Mouse (Mus musculus) lung, adult 2 months (tissue): ENCODE measurements around the gene Myl6. TPM values are rescaled to one million over a fixed set of nuclear protein-coding genes. Genes with fewer than 3 reads are reported as not detected.

Experiments
- DNase-seq: peaks from one replicate; pipeline ENCODE4 v3.0.0; 2022
- H3K4me1 ChIP-seq: fragments of 200-500 bp; 2 replicates; pipeline ENCODE4 v1.6.1; 2011; ENCODE audit warnings: low read length; ENCODE audit not compliant: control insufficient read depth, insufficient read depth
- H3K4me3 ChIP-seq: fragments of 200-500 bp; replicated peaks from 2 replicates; pipeline ENCODE3; 2011; ENCODE audit warnings: low read depth, mild to moderate bottlenecking, control low read depth, low read length; ENCODE audit errors: extremely low read depth
- CTCF ChIP-seq: fragments of 200-500 bp; IDR thresholded peaks from 2 replicates; pipeline ENCODE4 v1.5.1; 2011; ENCODE audit warnings: mild to moderate bottlenecking, low read length, control low read depth; ENCODE audit not compliant: insufficient read depth
- POLR2A ChIP-seq: fragments of 200-500 bp; IDR thresholded peaks from 2 replicates; pipeline ENCODE4 v1.6.1; 2011; ENCODE audit warnings: low read depth, mild to moderate bottlenecking, control low read depth, low read length, borderline replicate concordance; ENCODE audit errors: extremely low read depth
- WGBS: fragments of 180-500 bp; shearing (Covaris S2); methylation state at CpG from one replicate; pipeline ENCODE4 v1.1.7; 2018; 5-methylcytosine and 5-hydroxymethylcytosine counted together
- polyA plus RNA-seq: library from polyadenylated mRNA; depleted of rRNA; stranded (reverse); fragments of >200 nt; gene quantifications from 2 replicates; pipeline ENCODE4 v1.2.3, GENCODE M21; 2012; rRNA removed

Gene Myl6
- 771 and 1,159 TPM in 2 replicates for polyA plus RNA-seq

DNA sequence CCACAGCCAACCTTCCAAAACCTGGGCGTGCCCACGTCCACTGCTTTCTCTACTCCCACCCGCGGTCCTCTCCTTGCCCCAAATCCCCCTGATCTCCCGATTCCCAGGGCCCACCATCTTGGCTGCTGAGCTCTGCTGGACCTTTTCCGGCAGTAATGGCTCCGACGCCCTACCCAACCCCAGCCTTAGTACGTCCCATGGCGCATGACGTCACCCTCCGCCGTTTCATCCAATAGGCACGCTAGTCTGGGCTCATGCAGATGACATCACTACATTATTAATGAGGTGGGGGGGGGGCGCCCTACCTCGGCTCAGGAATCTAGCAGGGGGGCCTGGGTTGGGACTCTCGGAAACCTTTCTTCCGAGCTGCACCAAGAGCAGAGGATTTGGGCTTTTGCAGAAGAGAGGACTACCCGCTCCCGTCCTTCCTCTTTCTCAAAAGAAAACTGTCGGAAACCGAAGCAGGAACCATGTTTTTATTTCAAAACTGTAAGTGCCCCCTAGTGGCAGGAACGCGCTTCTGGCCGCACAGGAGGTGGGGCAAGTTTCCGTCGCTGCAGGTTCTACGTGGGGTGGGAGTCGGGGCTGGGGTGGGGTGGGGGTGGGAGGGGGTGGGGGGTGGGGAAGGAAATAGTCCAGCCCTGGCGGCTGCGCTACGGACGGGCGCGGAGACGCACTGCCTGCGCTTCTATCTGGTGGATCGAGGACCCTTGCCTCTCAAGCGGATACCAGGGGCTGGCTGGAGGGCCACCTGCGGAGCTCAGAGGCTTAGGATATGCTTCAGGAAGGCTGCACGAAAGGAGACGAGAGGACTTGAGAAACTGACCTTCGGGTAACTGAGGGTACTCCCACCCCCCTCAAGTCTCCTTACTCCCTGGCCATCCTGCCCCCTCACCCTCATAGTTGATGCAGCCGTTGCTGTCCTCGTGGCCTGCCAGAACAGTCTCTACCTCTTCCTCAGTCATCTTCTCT, at the start of gene Myl6:
Gene Myl6, minus strand, starts transcription at position 451 of the 972 bp plus-strand sequence.
- H3K4me3 ChIP-seq: peak within 1 kb of the TSS; percentile 98
- peaks cover 16% of the 10 kb centered on the region for H3K4me1 ChIP-seq
- DNase-seq: peak; percentile 96
- WGBS: under 1% methylated on average over 45 of the region's 45 CpGs
- TF ChIP-seq POLR2A (peak; percentile 99), CTCF (peak; percentile 64)

DNA sequence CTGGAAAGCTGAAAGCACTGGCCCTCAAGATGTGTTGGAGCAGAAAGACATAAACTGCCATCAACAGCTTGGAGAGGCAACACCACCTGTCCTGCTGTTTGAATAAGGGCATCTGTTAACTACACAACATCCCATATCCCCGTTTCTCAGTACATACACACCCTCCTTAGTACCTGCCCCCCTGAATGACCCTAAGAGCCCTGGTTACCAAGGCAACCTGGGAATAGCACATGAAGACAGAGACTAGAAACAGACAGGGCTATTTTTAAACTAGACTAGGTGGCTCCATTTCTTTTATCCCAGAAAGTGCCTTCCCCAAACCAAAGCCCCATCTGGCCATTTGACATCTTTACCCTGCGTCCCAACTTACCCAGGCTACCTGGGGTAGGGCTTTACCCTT, 49.2 kb upstream of the Myl6 start:
- TF ChIP-seq CTCF: no peak
- TF ChIP-seq POLR2A: no peak
- WGBS: 64% methylated on average over 2 of the region's 2 CpGs
- Histone ChIP-seq H3K4me3 (no peak overlapping the region), H3K4me1 (peaks cover 2% of the 10 kb centered on the region)
- no peak for DNase-seq

DNA sequence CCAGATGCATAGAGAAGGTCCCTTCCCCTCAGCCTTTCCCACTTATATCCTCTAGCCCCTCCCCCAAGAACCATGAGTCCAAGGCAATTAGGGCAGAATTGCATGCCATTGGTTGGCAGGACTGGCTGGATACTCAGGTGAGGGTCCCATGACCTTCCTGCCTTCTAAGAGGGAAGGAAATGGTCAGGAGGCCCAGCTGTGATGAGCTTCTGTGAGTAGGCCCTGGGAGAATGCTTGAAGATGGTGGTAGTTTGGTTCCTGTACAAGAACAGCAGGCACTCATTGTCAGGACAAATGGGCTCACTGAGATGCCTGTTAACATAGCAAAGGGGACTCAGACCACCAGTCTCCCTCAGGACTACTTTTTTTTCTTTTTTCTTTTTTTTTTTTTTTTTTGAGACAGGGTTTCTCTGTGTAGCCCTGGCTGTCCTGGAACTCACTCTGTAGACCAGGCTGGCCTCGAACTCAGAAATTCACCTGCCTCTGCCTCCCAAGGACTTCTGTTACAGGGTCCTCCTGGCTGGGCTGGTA, 44.5 kb upstream of the Myl6 start:
- no peak for TF ChIP-seq POLR2A
- TF ChIP-seq CTCF: no peak
- WGBS: 93% methylated on average over 1 of the region's 1 CpGs
- Histone ChIP-seq H3K4me3 (no peak overlapping the region), H3K4me1 (peaks cover 6% of the 10 kb centered on the region)
- no peak for DNase-seq

DNA sequence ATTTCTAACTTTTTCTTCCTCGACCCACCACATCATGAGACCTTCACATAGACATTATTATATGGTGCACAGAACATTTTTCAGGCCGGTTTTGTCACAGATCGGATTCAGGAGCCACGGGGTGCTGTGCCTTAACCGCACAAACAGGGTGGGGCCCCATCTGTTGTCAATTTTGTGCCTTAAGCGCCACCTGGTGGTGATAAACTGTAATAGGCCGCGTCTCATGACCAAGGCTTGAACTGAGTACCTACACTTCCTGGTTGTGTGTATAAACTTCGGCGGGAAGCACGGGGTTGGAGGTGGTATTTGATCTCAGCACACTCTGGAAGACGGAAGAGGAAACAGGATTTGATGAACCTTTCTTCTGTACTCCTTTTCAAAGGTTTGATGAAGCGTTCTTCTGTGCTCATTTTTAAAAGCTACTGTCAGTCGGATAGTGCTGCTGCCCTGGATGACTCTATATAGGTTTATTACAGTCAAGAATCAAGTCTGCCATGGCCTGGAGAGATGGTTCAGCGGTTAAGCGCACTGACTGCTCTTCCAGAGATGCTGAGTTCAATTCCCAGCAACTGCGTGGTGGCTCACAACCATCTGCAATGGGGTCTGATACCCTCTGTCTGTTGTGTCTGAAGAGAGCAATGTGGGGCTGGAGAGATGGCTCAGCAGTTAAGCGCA, 42.5 kb upstream of the Myl6 start:
- H3K4me3 ChIP-seq: no peak overlapping the region
- TF ChIP-seq CTCF (peak; percentile 71), POLR2A (no peak)
- 12% methylated on average over 18 of the region's 18 CpGs for WGBS
- DNase-seq: peak; percentile 87
- peaks cover 6% of the 10 kb centered on the region for H3K4me1 ChIP-seq

DNA sequence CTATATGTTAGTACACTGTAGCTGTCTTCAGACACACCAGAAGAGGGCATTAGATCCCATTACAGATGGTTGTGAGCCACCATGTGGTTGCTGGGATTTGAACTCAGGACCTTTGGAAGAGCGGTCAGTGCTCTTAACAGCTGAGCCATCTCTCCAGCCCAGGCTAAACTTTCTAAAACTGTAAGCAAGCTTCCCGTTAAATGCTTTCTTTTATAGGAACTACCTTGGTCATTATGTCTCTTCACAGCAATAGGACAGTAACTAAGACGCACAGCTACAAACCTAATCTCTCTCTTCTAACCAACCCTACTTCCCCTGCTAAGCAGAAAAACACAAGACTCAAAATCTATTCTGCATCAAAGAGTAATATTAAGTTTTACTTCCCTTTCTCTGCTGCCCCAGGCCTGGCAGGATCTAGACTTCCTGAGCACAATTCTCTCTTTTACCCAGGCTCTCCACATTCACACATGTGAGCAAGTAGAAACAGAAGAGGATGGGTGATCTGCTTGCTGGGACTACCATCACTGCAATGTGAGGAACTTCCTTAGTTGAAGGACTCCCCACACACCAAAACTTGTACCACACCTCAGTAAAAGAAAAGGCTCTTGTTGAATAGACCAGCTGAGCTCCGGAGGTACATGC, 41.8 kb upstream of the Myl6 start:
- 67% methylated on average over 4 of the region's 4 CpGs for WGBS
- Histone ChIP-seq H3K4me1 (peaks cover 6% of the 10 kb centered on the region), H3K4me3 (no peak overlapping the region)
- TF ChIP-seq POLR2A: no peak
- no peak for TF ChIP-seq CTCF
- DNase-seq: no peak

DNA sequence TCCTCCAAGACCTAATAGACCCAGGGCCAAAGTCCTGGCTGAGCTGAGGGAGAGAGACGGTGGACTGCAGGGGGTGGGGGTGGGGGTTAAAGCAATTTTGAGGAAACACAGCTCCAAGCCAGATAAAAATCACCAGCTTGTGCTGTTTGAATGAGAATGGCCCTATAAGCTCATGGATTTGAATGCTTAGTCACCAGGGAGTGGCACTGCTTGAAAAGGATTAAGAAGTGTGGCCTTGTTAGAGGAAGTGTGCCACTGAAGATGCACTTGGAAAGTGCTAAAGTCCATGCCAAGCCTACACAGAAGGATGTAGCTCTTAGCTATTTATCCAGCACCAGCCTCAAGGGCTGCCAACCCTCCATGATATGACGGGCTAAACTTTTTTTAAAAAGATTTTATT, 41.3 kb upstream of the Myl6 start:
- WGBS: 86% methylated on average over 2 of the region's 2 CpGs
- no peak for DNase-seq
- Histone ChIP-seq H3K4me1 (peaks cover 6% of the 10 kb centered on the region), H3K4me3 (no peak overlapping the region)
- TF ChIP-seq CTCF (no peak), POLR2A (no peak)

- 24% methylated on average over 28 of the region's 28 CpGs for WGBS
- H3K4me1 ChIP-seq: peaks cover 4% of the 10 kb centered on the region; the same call in 1 of the 2 replicates
- peak overlapping the region; percentile 64 for H3K4me3 ChIP-seq
- TF ChIP-seq POLR2A (no peak), CTCF (no peak)
- no peak for DNase-seq
Observed at GRCm38 (mm10) chr10:128526366-128527356, 32.7 kb upstream of the Myl6 start.

- TF ChIP-seq CTCF (no peak), POLR2A (peak; percentile 82; the same call in 1 of the 2 replicates)
- under 1% methylated on average over 37 of the region's 37 CpGs for WGBS
- Histone ChIP-seq H3K4me1 (peaks cover 4% of the 10 kb centered on the region; the same call in 1 of the 2 replicates), H3K4me3 (peak within 1 kb of the TSS; percentile 79)
- peak; percentile 89 for DNase-seq
Observed at GRCm38 (mm10) chr10:128525671-128526308, 31.8 kb upstream of the Myl6 start, which contains the start of gene Esyt1. Gene Esyt1, minus strand, starts transcription at chr10:128525871.
